Mouse (Mus musculus): ENCODE data around the gene Rpgrip1.

DNA sequence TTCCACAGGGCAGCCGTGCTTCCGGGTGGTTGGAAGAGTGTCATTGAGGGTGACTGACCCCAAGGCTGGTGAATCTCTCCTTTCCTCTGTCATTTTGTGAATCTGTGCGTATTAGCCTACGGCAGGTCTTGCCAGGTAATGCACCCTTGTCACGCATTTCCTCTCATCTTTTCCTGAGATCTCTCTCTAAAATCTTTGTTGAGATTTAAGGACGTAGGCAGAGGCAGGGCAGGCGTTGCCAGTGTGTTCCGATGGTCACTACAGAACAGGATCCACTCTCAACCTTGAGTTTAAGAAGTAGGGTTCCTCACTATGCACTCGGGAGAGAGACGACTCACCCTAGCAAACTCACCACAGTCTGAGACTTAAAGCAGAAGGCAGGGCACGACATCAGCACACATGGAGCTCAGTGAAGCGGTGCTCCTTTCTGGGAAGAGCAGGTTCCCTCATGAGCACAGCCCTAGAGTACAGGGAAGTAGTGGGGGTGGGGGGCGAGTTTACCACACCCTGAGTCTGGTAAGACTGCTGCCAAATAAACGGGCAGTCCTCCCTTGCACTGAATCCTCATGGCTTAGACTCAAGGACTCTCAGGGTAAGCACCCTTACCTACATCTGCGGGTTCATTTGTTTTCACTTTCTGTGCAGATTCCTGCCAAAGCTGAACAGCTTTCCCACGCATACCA is 31.1 kb downstream of the Rpgrip1 start:
- no peak for TF ChIP-seq POLR2A (IDR thresholded peaks at IDR 0.05; ENCODE audit: control insufficient read depth in 1 of 2, insufficient read depth in 1 of 2, low read depth in 1 of 2, low read length in 2 of 2, poor library complexity in 1 of 2)
- TF ChIP-seq EP300 (IDR thresholded peaks at IDR 0.05; ENCODE audit: low read depth in 1 of 2, low read length in 2 of 2), result no peak
- no peak for TF ChIP-seq POLR2AphosphoS2 (IDR thresholded peaks at IDR 0.05; ENCODE audit: low read length)
- TF ChIP-seq CTCF (IDR thresholded peaks at IDR 0.05 in 2 of 3, conservative IDR thresholded peaks at IDR 0.05 in 1 of 3; ENCODE audit: control insufficient read depth in 1 of 3, insufficient read depth in 1 of 3, low read depth in 2 of 3, low read length in 3 of 3, poor library complexity in 1 of 3, severe bottlenecking in 1 of 3), result no peak
- no peak for TF ChIP-seq KAT2A (conservative IDR thresholded peaks at IDR 0.05; ENCODE audit: low read depth, low read length)
- TF ChIP-seq TCF12 (IDR thresholded peaks at IDR 0.05; ENCODE audit: low read depth, low read length), result no peak
- no peak for TF ChIP-seq CHD1 (IDR thresholded peaks at IDR 0.05; ENCODE audit: low read depth, low read length)
